Mouse (Mus musculus): ENCODE measurements at regions not wholly inside any gene's neighbourhood (a gene's known extent, or its start where the extent isn't known, plus 50 kb on each side); places are given as distances from the start of the nearest gene placed in this dataset.
"Not testable (repeated sequence)": the region's sequence is repeated elsewhere in the genome, so short reads cannot be mapped to it uniquely, and the experiment has no call there.

- DNase-seq, result no peak
These were observed 694.9 kb upstream of the Map3k7 start for GRCm38 (mm10) chr4:31268825-31269495.

DNA sequence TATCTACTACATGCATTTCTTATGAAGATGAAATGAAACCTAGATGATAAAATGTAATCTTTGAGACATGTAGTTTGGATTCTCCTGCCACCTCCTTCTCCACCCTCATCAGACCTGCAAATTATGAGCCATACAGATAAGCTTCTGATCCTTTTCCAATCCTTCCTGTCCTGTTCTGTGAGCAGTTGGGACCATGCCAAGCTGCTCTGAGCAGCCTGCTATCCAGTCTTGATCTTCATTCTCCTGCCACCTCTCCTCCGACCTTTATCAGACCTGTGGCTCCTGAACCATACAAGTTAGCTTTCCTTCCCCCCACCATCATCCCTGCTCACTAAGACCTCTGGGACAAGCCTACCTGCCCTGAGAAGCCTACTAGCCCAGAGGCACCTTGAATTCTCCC lies 689.8 kb upstream of the Map3k7 start:
- DNase-seq, result no peak

DNA sequence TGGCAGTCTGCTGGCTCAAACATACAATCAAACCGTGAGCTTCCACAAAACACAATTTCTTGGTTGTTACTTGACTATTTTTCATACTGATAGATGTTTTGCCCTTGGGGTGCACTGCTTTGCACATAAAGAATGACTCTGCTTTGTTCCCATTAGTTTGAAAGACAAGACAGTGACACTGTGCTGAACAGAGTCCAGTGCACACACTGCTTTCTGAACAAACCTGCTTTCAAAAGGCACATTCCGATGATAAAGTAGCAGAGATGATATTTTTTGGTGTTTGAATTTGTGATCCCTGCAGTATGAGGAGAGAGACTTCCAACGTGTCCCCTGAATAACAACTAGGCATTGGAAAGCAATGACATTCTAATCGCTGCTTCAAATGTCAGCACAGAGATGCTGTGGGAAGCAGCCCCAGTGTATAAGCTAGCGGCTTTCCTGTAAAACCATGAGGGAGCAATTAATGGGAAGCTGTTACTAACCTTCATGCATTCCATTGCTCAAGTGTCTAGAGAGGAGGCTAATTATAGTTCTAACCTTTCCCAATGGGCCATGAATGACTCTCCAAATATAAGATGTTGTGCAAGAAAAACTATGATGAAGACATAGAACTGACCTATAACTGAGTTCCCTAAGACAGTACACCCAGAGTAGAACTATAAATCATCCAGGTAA lies 673.5 kb upstream of the Map3k7 start:
- DNase-seq, result no peak

DNA sequence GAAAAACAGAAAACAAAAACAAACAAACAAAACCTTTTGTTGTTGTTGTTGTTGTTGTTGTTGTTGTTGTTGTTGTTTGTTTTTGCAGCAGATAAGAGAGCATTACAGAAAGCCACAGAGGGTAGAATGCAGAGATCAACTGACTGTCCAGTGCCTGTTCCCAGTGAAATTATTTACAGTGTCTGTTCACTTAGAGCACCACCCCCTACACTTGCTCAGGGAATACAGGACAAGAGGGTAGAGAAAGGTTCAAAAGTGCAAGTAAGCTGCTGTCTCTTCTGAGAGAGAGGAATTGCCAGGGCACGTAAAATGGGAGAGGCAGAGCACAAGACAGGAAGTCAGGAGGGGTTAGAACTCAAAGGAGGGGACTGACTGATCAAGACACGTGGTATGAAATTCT lies 670.1 kb upstream of the Map3k7 start:
- DNase-seq, result no peak

DNA sequence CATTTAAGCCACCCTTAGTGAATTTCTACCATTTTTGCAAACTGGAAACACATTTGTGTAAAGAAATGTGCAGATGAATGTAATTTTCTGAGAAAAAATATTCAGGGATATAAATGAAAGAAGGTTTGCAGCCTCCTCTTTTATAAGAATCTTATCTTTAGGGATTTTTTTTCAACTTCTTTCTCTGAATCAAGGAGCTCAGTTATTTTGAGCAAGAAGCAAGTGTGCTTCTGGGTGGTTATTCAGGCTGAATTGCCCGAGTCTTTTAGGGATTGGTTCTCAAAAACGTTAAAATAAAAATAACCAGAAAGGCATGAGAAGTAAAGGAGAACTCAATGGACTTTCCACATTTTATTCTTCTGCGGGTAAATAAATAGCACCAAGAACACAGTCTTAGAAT lies 666.0 kb upstream of the Map3k7 start:
- DNase-seq, result no peak

GRCm38 (mm10) chr4:31319269-31319668 lies 644.6 kb upstream of the Map3k7 start:
- no peak for DNase-seq

- no peak for DNase-seq
These were observed 643.0 kb upstream of the Map3k7 start for GRCm38 (mm10) chr4:31320734-31321507.

- no peak for DNase-seq
These were observed 640.1 kb upstream of the Map3k7 start for GRCm38 (mm10) chr4:31323816-31324215.

- DNase-seq, result peak; percentile 27
These were observed 635.1 kb upstream of the Map3k7 start for GRCm38 (mm10) chr4:31328798-31329197.

GRCm38 (mm10) chr4:31331053-31331452 lies 632.8 kb upstream of the Map3k7 start:
- no peak for DNase-seq

DNA sequence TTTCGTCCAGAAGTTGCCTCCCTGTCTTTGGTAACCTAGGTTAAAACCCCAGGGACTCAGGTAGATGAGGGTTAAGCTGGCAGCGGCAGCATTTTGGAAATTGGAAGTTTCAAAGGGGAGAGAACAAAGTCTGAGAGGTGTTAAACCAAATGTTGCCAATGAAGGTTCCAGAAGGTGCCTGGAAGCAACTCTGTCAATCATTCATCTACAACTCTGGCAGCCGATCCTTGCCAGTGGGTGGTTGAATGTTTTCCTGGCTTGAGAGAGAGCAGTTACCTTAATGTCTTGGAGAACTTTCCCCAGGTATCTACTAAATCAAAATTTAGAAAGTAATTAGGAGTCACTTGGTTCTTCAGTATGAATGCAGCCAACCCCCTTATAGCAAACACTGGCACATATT lies 628.2 kb upstream of the Map3k7 start:
- no peak for DNase-seq

GRCm38 (mm10) chr4:31337980-31338379 lies 625.9 kb upstream of the Map3k7 start:
- no peak for DNase-seq

GRCm38 (mm10) chr4:31343312-31344248 lies 620.3 kb upstream of the Map3k7 start:
- DNase-seq, result no peak

DNA sequence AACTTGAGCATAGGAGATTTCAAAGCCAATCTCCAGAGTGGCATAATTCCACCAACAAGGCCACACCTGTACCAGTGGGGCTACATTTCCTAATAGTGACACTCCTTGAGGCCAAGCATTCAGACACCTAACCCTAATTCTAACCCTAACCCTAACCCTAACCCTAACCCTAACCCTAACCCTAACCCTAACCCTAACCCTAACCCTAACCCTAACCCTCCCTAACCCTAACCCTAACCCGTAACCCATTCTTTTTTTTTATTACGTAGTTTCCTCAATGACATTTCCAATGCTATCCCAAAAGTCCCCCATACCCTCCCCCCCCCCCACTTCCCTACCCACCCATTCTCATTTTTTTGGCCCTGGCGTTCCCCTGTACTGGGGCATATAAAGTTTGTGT lies 609.9 kb upstream of the Map3k7 start:
- DNase-seq, result not testable (repeated sequence)

- DNase-seq, result no peak
These were observed 608.9 kb upstream of the Map3k7 start for GRCm38 (mm10) chr4:31354953-31355352.

- no peak for DNase-seq
These were observed 597.7 kb upstream of the Map3k7 start for GRCm38 (mm10) chr4:31366172-31366571.

GRCm38 (mm10) chr4:31367031-31367430 lies 596.9 kb upstream of the Map3k7 start:
- no peak for DNase-seq

DNA sequence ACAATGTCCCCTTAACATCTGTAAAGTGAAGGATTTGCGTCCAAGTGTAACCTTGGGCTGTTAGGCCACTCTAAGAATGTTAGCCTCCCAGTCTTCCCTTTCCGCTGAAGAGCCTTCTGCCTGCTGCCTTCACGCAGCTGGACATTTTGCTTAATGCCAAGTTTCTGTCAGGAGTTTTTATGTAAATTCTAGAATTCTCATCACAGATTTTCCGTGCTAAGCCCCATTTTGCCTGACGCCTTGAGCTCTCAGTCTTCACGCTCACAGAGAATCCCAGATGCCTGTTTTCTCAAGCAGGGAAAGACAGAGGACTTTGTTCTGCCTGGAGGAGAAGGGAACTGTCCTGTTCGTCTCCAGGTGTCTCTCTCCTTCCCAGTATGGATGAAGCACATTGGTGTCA lies 593.8 kb upstream of the Map3k7 start:
- DNase-seq, result no peak

DNA sequence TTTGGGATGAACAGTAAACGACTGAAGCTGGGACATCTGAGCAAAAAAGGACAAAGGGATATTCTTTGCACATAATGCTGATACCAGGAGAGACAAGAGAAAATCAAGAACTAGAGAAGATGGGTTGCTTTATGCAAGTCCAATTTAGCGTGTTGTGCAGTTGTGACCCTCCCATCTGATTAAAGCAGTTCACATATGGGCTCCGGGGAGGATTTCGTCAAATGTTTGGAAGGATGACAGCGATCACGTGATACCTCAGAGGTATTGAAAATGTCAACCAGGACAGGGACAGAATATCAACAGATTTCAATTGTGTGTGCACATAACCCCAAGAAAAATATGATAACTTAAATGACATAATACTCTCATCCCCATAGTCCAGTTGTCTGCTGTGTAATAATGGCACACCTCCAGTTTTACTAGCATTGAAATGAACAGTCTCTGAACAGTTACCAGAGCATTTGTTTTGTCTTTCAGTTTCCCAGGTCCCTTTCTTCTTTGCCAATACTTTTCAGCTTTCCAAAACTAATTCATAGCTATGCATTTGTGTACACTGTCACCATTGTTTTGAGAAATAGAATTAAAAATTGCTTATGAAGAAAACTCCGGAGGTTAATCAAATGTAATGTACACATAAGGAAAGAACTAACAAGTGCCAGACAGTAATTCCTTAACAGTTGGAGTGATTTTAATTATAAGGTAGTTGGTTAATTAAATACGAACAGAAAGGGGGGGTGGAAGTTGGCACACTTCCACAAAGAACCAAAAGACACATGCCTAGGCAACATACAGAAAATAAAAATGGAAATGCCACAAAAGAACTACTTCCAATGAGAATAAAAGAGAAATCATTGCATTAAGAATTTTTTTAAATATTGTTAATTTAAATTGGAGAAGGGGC lies 582.6 kb upstream of the Map3k7 start:
- DNase-seq, result no peak

GRCm38 (mm10) chr4:31392932-31393632 lies 570.8 kb upstream of the Map3k7 start:
- no peak for DNase-seq

DNA sequence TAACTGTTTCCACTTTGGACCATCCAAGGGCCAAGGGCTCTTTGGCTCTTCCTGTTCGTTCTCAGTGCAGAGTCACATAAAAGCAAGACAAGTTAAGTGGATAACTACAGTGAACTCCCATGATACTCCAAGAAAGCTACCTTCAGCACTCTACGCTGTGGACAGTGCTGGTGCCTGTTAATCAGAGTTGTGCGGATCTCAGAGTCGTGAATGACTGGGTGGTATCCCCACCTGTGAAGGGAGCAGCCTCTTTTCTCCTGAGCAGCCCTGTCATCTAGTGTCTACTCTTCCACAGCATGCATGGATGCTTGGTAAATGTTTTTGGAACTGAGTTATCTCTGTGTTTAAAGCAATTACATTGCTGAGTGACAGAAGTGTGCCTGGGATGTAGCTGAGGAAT lies 568.4 kb upstream of the Map3k7 start:
- DNase-seq, result no peak

All from right cerebral cortex, postnatal 4 days (tissue).